Mouse (Mus musculus): ENCODE results near the gene Pkp3. TPM values are rescaled to one million over a fixed set of nuclear protein-coding genes. Genes with fewer than 3 reads are reported as not detected.

Gene Pkp3
- polyA plus RNA-seq, 1 experiment from 2014 or later = 0.15 TPM

DNA sequence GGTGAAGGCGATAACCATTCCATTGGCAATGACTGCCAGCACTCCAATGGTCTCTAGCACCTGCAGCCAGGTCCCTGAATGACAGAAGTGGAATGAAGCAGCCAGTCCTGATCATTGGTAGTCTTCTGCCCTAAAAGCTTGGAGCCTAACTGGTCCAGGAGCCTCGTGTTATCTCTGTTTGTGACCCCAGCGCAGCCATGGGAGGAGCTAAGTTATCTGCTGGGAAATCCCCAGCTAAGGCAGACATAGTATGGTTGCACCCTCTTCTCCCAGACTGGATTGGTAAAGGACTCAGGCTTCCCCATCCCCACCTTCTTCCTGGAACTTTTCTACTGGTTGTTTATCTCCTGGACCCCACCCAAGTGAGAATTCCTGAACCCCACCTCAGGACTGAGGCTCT, 25.1 kb downstream of the Pkp3 start:
- H3K36me3 ChIP-seq = no peaks in the 10 kb centered on the region
- no peak overlapping the region for H3K4me2 ChIP-seq (replicated peaks)
- peaks cover 52% of the 10 kb centered on the region for H3K27me3 ChIP-seq
- WGBS = 72% methylated on average over 3 of the region's 3 CpGs
- H3K4me3 ChIP-seq (replicated peaks) = no peak overlapping the region
- H3K4me1 ChIP-seq (replicated peaks) = peaks cover 12% of the 10 kb centered on the region
- no peak for ATAC-seq
- H3K9me3 ChIP-seq = no peaks in the 10 kb centered on the region
- no peak overlapping the region for H3K9ac ChIP-seq (replicated peaks)
- no peak overlapping the region for H3K27ac ChIP-seq

DNA sequence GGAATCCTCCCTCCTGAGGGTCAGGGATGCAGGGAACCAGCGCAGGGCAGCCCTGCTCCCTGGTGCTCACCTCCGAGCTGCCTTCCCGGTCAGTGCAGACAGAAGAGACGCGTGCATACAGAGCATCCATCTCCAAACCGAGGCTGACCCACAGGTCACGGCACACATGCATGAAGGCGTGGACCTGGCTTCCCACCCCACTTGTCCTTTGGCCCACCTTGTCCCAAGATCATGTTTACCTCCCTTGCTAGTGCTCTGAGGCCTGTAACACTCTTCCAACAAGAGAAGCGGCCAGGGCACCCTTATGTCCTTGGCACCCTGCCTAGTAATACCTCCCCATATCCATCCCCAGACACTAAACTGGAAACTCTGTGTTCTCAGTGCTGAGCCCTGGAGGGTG, 37.9 kb downstream of the Pkp3 start:
- 94% methylated on average over 9 of the region's 9 CpGs for WGBS
- Histone ChIP-seq H3K4me1 (replicated peaks) (no peaks in the 10 kb centered on the region), H3K4me3 (replicated peaks) (no peak overlapping the region), H3K27ac (no peak overlapping the region), H3K9ac (replicated peaks) (no peak overlapping the region), H3K4me2 (replicated peaks) (no peak overlapping the region), H3K36me3 (no peaks in the 10 kb centered on the region), H3K9me3 (no peaks in the 10 kb centered on the region), H3K27me3 (peaks cover 13% of the 10 kb centered on the region; the same call in 1 of the 2 replicates)
- no peak for ATAC-seq

GRCm38 (mm10) chr7:141117636-141118035, 39.6 kb downstream of the Pkp3 start, which contains the start of gene Ano9:
TSS of gene Ano9 (minus strand) at chr7:141117806.
- Histone ChIP-seq H3K4me3 (replicated peaks) (no peak within 1 kb of the TSS), H3K27ac (no peak within 1 kb of the TSS), H3K9me3 (no peaks in the 10 kb centered on the region), H3K4me1 (replicated peaks) (no peaks in the 10 kb centered on the region), H3K4me2 (replicated peaks) (no peak within 1 kb of the TSS), H3K9ac (replicated peaks) (no peak within 1 kb of the TSS), H3K36me3 (no peaks in the 10 kb centered on the region), H3K27me3 (peaks cover 13% of the 10 kb centered on the region; the same call in 1 of the 2 replicates)
- ATAC-seq = no peak
- 15% methylated on average over 9 of the region's 9 CpGs for WGBS

DNA sequence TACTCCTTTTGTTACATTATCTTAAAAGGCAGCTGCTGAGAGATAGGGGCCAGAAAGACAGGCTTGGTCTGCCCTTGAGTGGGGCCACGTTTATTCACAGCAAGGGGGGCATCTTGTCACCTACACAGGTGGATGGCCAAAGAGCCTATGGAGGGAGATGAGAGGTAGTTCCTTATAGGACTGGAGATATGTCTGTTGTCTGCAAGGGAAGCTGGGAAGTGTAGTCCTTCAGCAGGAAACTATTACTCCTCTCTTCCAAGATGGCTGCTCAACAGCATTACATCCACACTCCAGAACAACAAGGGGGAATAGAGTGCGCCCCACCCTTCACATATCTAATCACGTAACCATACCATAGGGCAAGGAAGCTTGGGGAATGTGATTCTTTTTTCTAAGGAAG, 41.5 kb downstream of the Pkp3 start:
- no peaks in the 10 kb centered on the region for H3K36me3 ChIP-seq
- H3K9ac ChIP-seq (replicated peaks) = no peak overlapping the region
- H3K27ac ChIP-seq = no peak overlapping the region
- H3K4me2 ChIP-seq (replicated peaks) = no peak overlapping the region
- no peaks in the 10 kb centered on the region for H3K9me3 ChIP-seq
- H3K4me3 ChIP-seq (replicated peaks) = no peak overlapping the region
- no peaks in the 10 kb centered on the region for H3K4me1 ChIP-seq (replicated peaks)
- ATAC-seq = no peak
- WGBS = 73% methylated on average over 3 of the region's 3 CpGs
- peaks cover 13% of the 10 kb centered on the region; the same call in 1 of the 2 replicates for H3K27me3 ChIP-seq

- WGBS = 88% methylated on average over 3 of the region's 3 CpGs
- H3K27ac ChIP-seq = no peak overlapping the region
Measured at GRCm38 (mm10) chr7:141120605-141121004, 42.6 kb downstream of the Pkp3 start.

DNA sequence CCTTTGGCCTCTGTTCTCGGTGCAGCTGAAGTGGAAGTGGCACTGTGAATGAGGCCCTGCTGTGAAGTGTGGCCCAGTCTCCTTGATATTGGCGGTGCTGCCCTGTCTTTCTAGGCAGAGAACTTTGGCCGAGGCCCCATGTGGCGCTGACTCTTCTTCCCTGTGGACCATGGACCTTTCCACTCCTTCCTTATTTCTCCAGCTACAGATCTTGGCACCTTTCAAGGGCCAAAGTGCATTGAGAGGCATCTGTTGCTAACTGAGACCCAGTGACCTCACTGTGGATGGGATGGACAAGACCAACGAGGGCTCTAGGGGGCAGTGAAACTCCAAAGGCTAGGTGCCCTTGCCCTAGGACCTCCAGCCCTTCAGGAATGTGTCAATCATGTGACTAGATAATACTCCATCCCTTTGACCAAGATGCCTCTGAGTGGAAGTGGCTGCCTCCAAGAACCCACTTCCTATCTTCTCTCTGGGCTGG, 43.1 kb downstream of the Pkp3 start:
- Histone ChIP-seq H3K9me3 (no peaks in the 10 kb centered on the region), H3K4me3 (replicated peaks) (no peak overlapping the region), H3K4me2 (replicated peaks) (no peak overlapping the region), H3K36me3 (no peaks in the 10 kb centered on the region), H3K27me3 (peaks cover 13% of the 10 kb centered on the region; the same call in 1 of the 2 replicates), H3K9ac (replicated peaks) (no peak overlapping the region), H3K27ac (no peak overlapping the region), H3K4me1 (replicated peaks) (no peaks in the 10 kb centered on the region)
- WGBS = 81% methylated on average over 5 of the region's 5 CpGs
- ATAC-seq = no peak

More at GRCm38 (mm10) chr7:141120605-141121004, 42.6 kb downstream of the Pkp3 start:
- Histone ChIP-seq H3K4me2 (replicated peaks) (no peak overlapping the region), H3K36me3 (no peaks in the 10 kb centered on the region), H3K27me3 (peaks cover 13% of the 10 kb centered on the region; the same call in 1 of the 2 replicates), H3K9me3 (no peaks in the 10 kb centered on the region), H3K9ac (replicated peaks) (no peak overlapping the region), H3K4me1 (replicated peaks) (no peaks in the 10 kb centered on the region), H3K4me3 (replicated peaks) (no peak overlapping the region)
- ATAC-seq = no peak

DNA sequence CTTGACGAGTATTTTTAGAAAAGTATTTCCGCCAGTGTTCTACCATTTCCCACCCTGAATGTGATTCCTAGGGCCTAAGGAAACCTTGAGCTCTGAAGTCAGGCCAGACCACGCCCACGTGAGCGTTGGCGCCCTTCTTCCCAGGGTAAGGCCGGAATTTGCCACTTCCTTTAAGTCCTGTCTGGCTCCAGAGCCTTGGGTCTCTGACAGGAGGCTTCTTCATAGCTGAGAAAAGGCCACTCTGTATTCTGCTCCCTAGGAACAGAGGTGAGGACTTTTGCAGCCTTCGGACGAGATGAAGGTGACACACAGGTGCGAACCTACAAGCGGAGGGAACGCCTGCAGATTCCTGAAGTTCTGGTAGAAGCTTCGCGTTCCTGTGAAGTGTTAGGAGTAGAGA, 44.2 kb downstream of the Pkp3 start, which contains the start of gene Ptdss2:
Gene Ptdss2, plus strand, starts transcription at position 138 of the 400 bp plus-strand sequence.
- Histone ChIP-seq H3K4me1 (replicated peaks) (no peaks in the 10 kb centered on the region), H3K36me3 (no peaks in the 10 kb centered on the region), H3K9ac (replicated peaks) (peak within 1 kb of the TSS; percentile 74), H3K27ac (peak within 1 kb of the TSS; percentile 86), H3K27me3 (peaks cover 10% of the 10 kb centered on the region; the same call in 1 of the 2 replicates), H3K4me2 (replicated peaks) (peak within 1 kb of the TSS; percentile 69), H3K9me3 (no peaks in the 10 kb centered on the region), H3K4me3 (replicated peaks) (peak within 1 kb of the TSS; percentile 61)
- WGBS = 57% methylated on average over 14 of the region's 14 CpGs
- ATAC-seq = no peak

GRCm38 (mm10) chr7:141122689-141123516, 44.9 kb downstream of the Pkp3 start:
- peak; percentile 96 for ATAC-seq
- Histone ChIP-seq H3K4me1 (replicated peaks) (no peaks in the 10 kb centered on the region), H3K36me3 (no peaks in the 10 kb centered on the region), H3K4me3 (replicated peaks) (peak overlapping the region; percentile 61), H3K9me3 (no peaks in the 10 kb centered on the region), H3K27me3 (0 out of 2 replicates have a peak, but pooled peaks cover 5% of the 10 kb centered on the region), H3K9ac (replicated peaks) (peak overlapping the region; percentile 74), H3K27ac (peak overlapping the region; percentile 86), H3K4me2 (replicated peaks) (peak overlapping the region; percentile 69)
- WGBS = 2% methylated on average over 29 of the region's 29 CpGs

- H3K9me3 ChIP-seq = no peaks in the 10 kb centered on the region
- H3K27me3 ChIP-seq = no peaks in the 10 kb centered on the region
- peak overlapping the region; percentile 61 for H3K4me3 ChIP-seq (replicated peaks)
- WGBS = 5% methylated on average over 15 of the region's 15 CpGs
- peak overlapping the region; percentile 86 for H3K27ac ChIP-seq
- no peaks in the 10 kb centered on the region for H3K4me1 ChIP-seq (replicated peaks)
- H3K9ac ChIP-seq (replicated peaks) = peak overlapping the region; percentile 74
- peak overlapping the region; percentile 69 for H3K4me2 ChIP-seq (replicated peaks)
- no peaks in the 10 kb centered on the region for H3K36me3 ChIP-seq
- no peak for ATAC-seq
Measured at GRCm38 (mm10) chr7:141123517-141123856, 45.5 kb downstream of the Pkp3 start.

GRCm38 (mm10) chr7:141131024-141131820, 53.2 kb downstream of the Pkp3 start:
- Histone ChIP-seq H3K9ac (replicated peaks) (peak overlapping the region; percentile 93), H3K4me2 (replicated peaks) (peak overlapping the region; percentile 87), H3K36me3 (peaks cover 14% of the 10 kb centered on the region), H3K4me1 (replicated peaks) (peaks cover 27% of the 10 kb centered on the region), H3K27ac (peak overlapping the region; percentile 74), H3K4me3 (replicated peaks) (peak overlapping the region; percentile 89), H3K27me3 (no peaks in the 10 kb centered on the region), H3K9me3 (no peaks in the 10 kb centered on the region)
- ATAC-seq = peak; percentile 100
- WGBS = under 1% methylated on average over 59 of the region's 59 CpGs

GRCm38 (mm10) chr7:141131904-141132755, 54.1 kb downstream of the Pkp3 start:
- H3K27ac ChIP-seq = no peak overlapping the region
- WGBS = 58% methylated on average over 12 of the region's 12 CpGs
- H3K36me3 ChIP-seq = peaks cover 23% of the 10 kb centered on the region
- H3K27me3 ChIP-seq = no peaks in the 10 kb centered on the region
- no peaks in the 10 kb centered on the region for H3K9me3 ChIP-seq
- peak overlapping the region; percentile 87 for H3K4me2 ChIP-seq (replicated peaks)
- peaks cover 27% of the 10 kb centered on the region for H3K4me1 ChIP-seq (replicated peaks)
- ATAC-seq = no peak
- peak overlapping the region; percentile 93 for H3K9ac ChIP-seq (replicated peaks)
- H3K4me3 ChIP-seq (replicated peaks) = peak overlapping the region; percentile 89
